Mouse (Mus musculus) thymus, adult 2 months (tissue): ENCODE measurements around the gene Wwox.

Experiments
- CTCF ChIP-seq: fragments of 200-500 bp; IDR thresholded peaks from 2 replicates; pipeline ENCODE4 v1.5.1; 2012; ENCODE audit warnings: mild to moderate bottlenecking, control low read depth, low read length, moderate library complexity, borderline replicate concordance; ENCODE audit not compliant: control insufficient read depth, poor library complexity, insufficient read depth; ENCODE audit errors: extremely low read depth
- POLR2A ChIP-seq: fragments of 200-500 bp; IDR thresholded peaks from 2 replicates; pipeline ENCODE4 v1.6.1; 2012; ENCODE audit warnings: mild to moderate bottlenecking, low read length, control low read depth, moderate library complexity; ENCODE audit not compliant: control insufficient read depth, poor library complexity, insufficient read depth; ENCODE audit errors: extremely low read depth

GRCm38 (mm10) chr8:114603561-114603960 lies 164.1 kb downstream of the Wwox start:
- TF ChIP-seq POLR2A = no peak
- TF ChIP-seq CTCF = no peak
